Mouse (Mus musculus) c-Kit-positive CD71-negative TER-119-negative erythroid progenitor cells, embryonic 14.5 days (primary cell): ENCODE data around the gene Gm15114.
"Not testable (repeated sequence)": the region's sequence is repeated elsewhere in the genome, so short reads cannot be mapped to it uniquely, and the experiment has no call there.

Experiments
- DNase-seq: peaks from one replicate; pipeline ENCODE4 v3.0.0-alpha.2; 2013; ENCODE audit warnings: low read depth

The Gm15114 gene

DNA sequence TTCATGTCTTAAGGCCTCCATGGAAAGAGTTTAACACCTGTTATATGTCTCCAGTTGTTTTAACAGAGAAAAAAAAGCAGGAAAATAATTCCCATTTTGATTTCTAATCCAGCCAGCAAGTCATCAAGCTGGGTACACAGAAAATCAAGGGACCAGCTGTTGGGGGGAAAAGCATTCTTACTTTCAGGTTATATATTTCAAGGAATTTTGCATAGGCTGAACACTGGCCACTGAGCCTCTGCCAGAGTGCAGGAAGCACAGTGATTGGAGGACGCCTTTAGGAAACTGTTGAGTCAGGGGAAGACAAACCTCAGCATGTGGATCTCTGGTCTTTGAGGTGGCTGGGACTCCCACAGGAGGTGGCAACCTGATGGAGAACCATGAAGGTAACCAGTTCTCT lies at the start of gene Gm15114:
Gene Gm15114, plus strand, starts transcription at position 301 of the 400 bp plus-strand sequence.
- DNase-seq = not testable (repeated sequence)
